Mouse (Mus musculus): ENCODE data around the gene Sarm1.
"Not testable (repeated sequence)": the region's sequence is repeated elsewhere in the genome, so short reads cannot be mapped to it uniquely, and the experiment has no call there.

The Sarm1 gene

GRCm38 (mm10) chr11:78497544-78498522, at the start of gene Sarm1:
Gene Sarm1, minus strand, starts transcription at chr11:78497754.
- peak; percentile 94 for DNase-seq

DNA sequence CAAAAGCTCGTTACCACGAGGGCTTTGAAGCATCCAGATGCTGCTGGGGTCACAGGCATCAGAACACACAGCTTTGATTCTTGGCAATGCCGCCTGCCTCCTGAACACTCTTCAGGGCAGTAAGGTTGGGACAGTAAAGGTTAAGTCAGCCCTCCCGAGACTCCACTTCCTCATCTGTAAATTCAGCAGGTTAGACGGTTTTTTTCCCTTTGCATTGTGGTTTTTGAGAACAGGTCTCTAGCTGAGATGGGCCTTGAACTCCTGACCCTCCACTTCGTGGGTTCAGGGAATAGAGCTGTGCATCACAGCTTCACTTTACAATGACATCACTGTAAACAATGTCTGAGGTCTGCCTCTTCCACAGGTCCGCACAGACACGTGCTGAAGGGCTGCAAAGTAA, 47.6 kb upstream of the Sarm1 start:
- no peak for DNase-seq

DNA sequence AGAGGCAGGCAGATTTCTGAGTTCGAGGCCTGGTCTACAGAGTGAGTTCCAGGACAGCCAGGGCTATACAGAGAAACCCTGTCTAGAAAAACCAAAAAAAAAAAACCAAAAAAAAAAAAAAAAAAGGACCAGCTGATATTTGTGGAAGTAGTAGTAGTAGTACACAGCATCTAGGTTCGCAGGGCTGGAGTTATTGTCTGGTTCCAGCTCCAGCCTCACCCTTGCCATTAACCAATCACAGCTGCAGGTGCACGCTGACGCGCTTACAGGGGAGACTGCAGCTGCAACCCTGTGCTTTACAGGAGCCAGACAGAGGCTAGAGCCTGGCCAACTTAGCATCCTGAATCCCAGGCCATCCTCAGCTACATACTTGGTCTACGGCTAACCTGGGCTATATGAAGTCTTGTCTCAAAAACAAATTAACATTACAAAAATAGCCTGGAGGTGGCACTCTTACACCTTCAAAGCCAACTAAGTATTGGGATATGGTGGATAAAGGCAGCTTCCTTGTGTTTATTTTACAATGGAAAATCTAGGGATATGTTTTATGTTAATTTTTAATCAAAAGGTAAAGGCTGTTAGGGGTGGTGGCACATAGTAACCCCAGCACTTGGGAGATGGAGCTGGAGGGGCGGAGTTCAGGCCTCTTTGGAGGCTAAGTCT, 47.0 kb upstream of the Sarm1 start:
- DNase-seq = no peak

- no peak for DNase-seq
Observed at GRCm38 (mm10) chr11:78540358-78540757, 42.8 kb upstream of the Sarm1 start.

DNA sequence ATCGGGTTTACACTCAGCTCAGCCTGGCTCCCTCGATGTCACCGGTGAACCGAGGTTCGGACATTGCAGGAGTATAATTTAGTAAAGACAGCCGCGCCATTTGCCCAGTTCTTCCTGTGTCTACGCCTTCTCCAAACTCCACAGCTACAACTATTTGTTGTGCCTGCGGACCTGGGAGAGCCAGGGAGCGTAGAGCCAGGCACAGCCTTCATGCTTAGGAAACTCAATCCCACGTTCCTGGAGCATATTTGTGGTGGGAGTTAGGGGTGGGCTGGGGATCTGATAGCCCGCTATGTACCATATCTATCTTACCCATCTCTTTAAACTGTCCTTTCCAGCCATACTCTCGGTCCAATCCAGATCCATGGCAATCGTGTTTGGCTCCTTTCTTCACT, 39.1 kb upstream of the Sarm1 start:
- DNase-seq = no peak

DNA sequence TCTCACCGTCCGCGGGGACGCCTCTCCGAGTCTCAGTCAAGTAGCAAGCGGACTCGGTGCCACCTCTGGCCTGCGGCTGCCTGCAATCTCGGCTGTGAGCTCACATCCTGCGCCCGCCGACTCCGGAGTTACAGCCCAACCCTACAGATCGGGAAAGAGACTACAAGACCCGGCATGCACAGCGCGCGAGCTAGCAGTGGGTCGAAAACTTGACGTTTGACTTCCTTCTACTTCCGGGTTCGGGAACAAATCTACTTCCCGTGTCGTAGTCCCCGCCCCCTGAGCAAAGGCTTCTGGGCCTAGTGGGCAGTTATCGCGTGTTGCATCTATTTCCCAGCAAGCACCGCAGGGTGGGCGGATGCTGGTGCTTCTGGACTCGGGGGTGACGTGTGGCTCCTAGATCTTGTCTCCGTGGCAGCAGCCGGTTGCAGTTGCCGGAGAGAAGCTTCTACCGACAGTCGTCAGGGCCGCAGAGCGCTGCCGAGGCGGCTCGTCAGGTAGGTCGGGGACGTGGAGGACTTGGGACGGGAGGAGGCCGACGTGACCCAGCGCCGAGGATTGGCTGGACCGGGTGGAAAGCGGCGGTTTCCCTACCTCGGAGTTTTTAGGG, 38.6 kb upstream of the Sarm1 start, which contains the start of the genes Tnfaip1 and Ift20:
Gene Tnfaip1, minus strand, starts transcription at position 253 of the 610 bp plus-strand sequence.
Gene Ift20, plus strand, starts transcription at position 282 of the 610 bp plus-strand sequence.
- DNase-seq = peak; percentile 92

DNA sequence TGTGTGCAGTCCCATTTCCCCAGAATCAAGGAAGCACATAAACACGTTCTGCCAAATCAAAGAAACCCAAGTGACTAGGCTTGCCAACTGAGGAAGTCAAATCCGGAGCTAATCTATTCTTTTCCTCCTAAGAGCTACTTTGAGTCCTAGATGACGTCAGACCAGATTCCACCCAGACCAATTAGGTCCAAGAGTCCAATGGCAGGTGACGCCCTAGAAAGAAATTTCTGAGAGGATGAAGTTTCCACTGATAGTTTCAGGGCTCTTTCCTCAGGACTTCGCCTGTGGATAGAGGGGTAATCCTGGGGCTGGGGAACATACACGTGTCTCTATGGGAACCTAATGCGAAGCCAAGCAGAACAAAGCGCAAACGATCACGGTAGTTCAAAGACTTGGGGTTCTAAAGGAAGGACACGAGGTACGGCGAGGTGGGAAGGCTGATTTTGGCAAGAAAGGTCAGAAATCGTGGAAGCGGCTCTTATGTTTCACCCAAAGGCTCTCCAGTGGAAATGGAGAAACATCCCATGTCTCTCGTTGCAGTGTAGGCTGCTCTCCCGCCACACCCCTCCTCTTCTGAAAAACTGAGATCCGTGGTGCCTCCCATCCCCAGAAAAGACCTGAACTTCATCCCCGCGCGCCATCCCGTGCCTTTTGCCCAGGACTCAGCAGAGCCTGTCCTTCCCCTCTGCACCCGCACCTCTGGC, 38.0 kb upstream of the Sarm1 start:
- no peak for DNase-seq

GRCm38 (mm10) chr11:78534516-78534915, 37.0 kb upstream of the Sarm1 start:
- no peak for DNase-seq

- not testable (repeated sequence) for DNase-seq
Observed at GRCm38 (mm10) chr11:78531515-78531914, 34.0 kb upstream of the Sarm1 start.

GRCm38 (mm10) chr11:78531046-78531445, 33.5 kb upstream of the Sarm1 start:
- DNase-seq = no peak

- no peak for DNase-seq
Observed at GRCm38 (mm10) chr11:78530001-78530400, 32.4 kb upstream of the Sarm1 start.

DNA sequence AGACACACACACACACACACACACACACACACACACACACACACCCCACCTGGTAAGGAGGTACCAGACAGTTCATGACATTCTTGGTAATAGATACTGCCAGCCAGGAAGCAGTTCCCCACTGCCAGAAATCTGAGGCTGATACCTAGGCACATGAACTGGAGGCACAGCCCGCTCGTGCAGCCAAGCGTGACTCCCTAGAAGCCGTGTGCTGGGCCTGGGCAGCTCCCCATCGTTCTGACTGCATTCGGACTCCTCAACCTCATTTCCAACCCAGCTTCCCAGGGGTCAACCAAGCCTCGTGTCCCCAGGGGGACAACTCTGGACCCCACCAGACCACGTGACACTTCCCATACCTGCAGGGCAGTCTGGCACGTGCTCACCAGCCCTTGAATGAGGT, 31.2 kb upstream of the Sarm1 start:
- no peak for DNase-seq

GRCm38 (mm10) chr11:78524838-78525237, 27.3 kb upstream of the Sarm1 start:
- DNase-seq = no peak

GRCm38 (mm10) chr11:78523241-78523955, 25.8 kb upstream of the Sarm1 start:
- no peak for DNase-seq

DNA sequence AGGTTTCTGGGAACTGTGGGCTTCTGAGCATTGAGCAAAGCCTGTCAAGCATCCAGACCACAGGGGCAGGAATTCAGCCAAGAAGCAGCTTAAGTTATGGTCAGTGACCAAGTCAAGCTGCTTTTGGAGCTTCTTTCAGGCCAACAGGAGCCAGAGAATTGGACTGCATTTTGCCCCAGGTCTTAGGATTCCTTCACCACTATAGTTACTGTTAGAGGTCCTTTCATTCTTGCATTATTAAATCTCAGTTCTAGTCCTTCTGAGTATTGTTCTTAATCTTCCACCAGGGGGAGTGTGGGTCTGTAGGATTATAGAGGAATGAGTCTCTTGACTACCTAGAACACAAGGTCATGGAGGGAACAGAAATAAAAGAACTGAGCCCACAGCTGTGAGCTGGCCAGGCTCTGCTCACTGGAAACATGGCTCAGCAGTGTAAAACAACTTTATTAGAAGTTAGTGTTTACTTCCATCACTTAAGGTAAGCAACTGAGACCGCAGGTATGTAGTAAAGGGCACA, 25.0 kb upstream of the Sarm1 start:
- DNase-seq = no peak

GRCm38 (mm10) chr11:78521880-78522279, 24.3 kb upstream of the Sarm1 start:
- DNase-seq = no peak

DNA sequence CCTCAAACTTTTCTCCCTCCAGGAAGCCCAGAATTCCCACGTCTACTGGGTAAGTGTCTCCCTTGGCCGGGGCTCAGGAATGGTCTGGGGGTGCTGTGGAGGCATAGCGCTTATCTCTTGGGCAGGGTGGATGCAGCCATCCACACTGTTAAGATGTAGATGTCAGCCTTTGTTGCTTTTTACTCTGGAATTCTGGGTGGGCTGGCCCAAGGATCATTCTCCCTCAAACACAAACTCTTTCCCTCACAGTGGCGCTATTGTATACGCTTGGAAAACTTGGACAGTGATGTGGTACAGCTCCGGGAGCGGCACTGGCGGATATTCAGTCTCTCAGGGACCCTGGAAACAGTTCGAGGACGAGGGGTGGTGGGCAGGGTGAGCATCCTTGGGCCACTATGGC, 21.4 kb upstream of the Sarm1 start:
- no peak for DNase-seq

- no peak for DNase-seq
Observed at GRCm38 (mm10) chr11:78515549-78516325, 18.2 kb upstream of the Sarm1 start.

DNA sequence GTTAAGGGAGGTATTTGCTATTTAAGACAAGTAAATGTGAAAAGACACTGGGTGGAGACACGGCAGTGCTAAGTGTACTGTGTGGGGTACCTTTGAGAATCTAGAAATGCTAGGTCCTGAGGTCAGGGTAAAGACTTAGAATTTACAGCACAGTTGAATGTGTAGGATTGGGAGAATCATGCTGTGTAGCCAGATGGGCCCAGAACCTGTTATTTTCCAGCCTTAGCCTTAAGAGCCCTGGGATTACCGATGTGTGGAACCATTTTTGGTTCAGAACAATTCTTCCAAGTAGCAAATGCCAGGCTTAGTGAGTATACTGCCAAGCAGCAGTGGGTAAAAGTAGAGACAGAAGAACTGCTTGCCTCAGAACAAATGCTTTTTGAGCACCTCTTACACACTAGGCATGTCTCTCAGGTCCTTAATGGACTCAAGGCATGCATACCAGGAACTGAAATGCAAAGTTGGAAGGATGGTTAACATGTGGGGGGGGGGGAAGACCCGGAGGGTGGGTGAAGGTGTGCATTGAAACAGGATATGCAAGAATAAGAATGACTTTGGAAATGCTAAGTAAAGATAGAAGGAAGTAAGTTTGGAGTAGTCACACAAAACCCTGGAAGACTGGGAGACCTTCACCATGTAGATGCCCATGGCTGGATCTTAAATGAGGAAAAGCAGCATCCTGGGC, 15.7 kb upstream of the Sarm1 start:
- no peak for DNase-seq
